In genomic region chr14:18233981-18234960, GRCm38 (mm10) we compare ENCODE assay signal across 10 mouse cellular contexts. TPM values are rescaled to one million over a fixed set of nuclear protein-coding genes. Genes with fewer than 3 reads are reported as not detected.
DNase-seq lines count a peak whose midpoint lies in the region; ATAC-seq lines count a peak whose summit lies in the region.
"Had no signal": no experiment of that assay in that cellular context is flagged by ENCODE, and none has a peak within 500 bp of the region (broad histone marks: within the 10 kb centered on the region; RNA-seq: fewer than 3 reads in every experiment).

No protein-coding gene starts in this region.

- WGBS in large intestine, adult 2 months, result 6% methylated on average over 5 of the region's 5 CpGs
- 64% methylated on average over 5 of the region's 5 CpGs for WGBS in forebrain, embryonic 14.5 days

- DNase-seq in heart, adult 11 months, result peak; percentile 93
- no peak for DNase-seq in heart, postnatal 25 days (ENCODE audit: low spot score)
- DNase-seq in 416B (ENCODE audit: low read depth), result peak; percentile 68
- DNase-seq in fibroblast of lung, adult 2 months (ENCODE audit: low read depth), result peak; percentile 57
- peak; percentile 68 for DNase-seq in large intestine, adult 2 months (ENCODE audit: low read depth, low spot score)
- no peak for DNase-seq in right cerebral cortex, postnatal 10 days (ENCODE audit: low spot score in 2 of 2)
- DNase-seq in forebrain, embryonic 14.5 days (ENCODE audit: low spot score), result no peak
- DNase-seq in thymus, postnatal 36 days, result no peak
- DNase-seq: lung, postnatal 14 days had no signal

- intact Hi-C loops in heart, postnatal 25 days (cut with DNase I), result no loop called here

- no peak for ATAC-seq in forebrain, embryonic 14.5 days
- ATAC-seq: forebrain, embryonic 16.5 days had no signal

- H3K4me1 ChIP-seq in forebrain, embryonic 14.5 days (ENCODE audit: control insufficient read depth, insufficient read depth, low read length), result no peaks in the 10 kb centered on the region

- H3K27ac ChIP-seq in forebrain, embryonic 14.5 days (ENCODE audit: low read depth, low read length), result no peak overlapping the region

- no peaks in the 10 kb centered on the region for H3K27me3 ChIP-seq in forebrain, embryonic 14.5 days (replicated peaks; ENCODE audit: control insufficient read depth, insufficient read depth, low read length)

- H3K36me3 ChIP-seq in forebrain, embryonic 14.5 days (ENCODE audit: control insufficient read depth, insufficient read depth, low read length), result no peaks in the 10 kb centered on the region

- no peak overlapping the region for H3K4me2 ChIP-seq in forebrain, embryonic 14.5 days (ENCODE audit: low read length)

- no peak overlapping the region for H3K4me3 ChIP-seq in forebrain, embryonic 14.5 days (ENCODE audit: low read depth, low read length)

- no peak overlapping the region for H3K9ac ChIP-seq in forebrain, embryonic 14.5 days (ENCODE audit: low read length)

- H3K9me3 ChIP-seq in forebrain, embryonic 14.5 days (replicated peaks; ENCODE audit: control insufficient read depth, low read length), result no peaks in the 10 kb centered on the region

RNA-seq across cellular contexts. Expression of gene Nr1d2, which starts 4.7 kb away (rescaled TPM):
- 100 to 1,000 TPM in 1 of 2 experiments, 10 to 100 TPM in 1; 43.3 to 115 TPM for total RNA-seq in heart, postnatal 25 days (2021)
- polyA plus RNA-seq in large intestine, adult 2 months (2012; rRNA removed), result 2.0 and 4.1 TPM in 2 replicates
- 6.7 and 7.1 TPM in 2 replicates for polyA plus RNA-seq in forebrain, embryonic 14.5 days (2014; fragmentation: Nextera tagmentation; extraction: Ambion mirVana)

RNA-seq across cellular contexts. Expression of gene Nkiras1, which starts 36.7 kb away (rescaled TPM):
- 10 to 100 TPM; 36.1 to 37.2 TPM for total RNA-seq in heart, postnatal 25 days (2021)
- 5.1 and 7.7 TPM in 2 replicates for polyA plus RNA-seq in large intestine, adult 2 months (2012; rRNA removed)
- 28.7 and 34.3 TPM in 2 replicates for polyA plus RNA-seq in forebrain, embryonic 14.5 days (2014; fragmentation: Nextera tagmentation; extraction: Ambion mirVana)

RNA-seq across cellular contexts. Expression of gene Rpl15, which starts 36.9 kb away (rescaled TPM):
- 100 to 1,000 TPM; 564 to 583 TPM for total RNA-seq in heart, postnatal 25 days (2021)
- 258 and 260 TPM in 2 replicates for polyA plus RNA-seq in large intestine, adult 2 months (2012; rRNA removed)
- 374 and 464 TPM in 2 replicates for polyA plus RNA-seq in forebrain, embryonic 14.5 days (2014; fragmentation: Nextera tagmentation; extraction: Ambion mirVana)

Comparison
In these comparisons a context has a peak if more than half of its experiments do, and no peak if none do; other contexts are left out.
1. DNase-seq: peak in heart, adult 11 months (single experiment), 416B (single experiment), fibroblast of lung, adult 2 months (single experiment) and large intestine, adult 2 months (single experiment); none in heart, postnatal 25 days (single experiment), right cerebral cortex, postnatal 10 days (0 of 2), forebrain, embryonic 14.5 days (single experiment) and thymus, postnatal 36 days (0 of 2).